In genomic region chr19:53851826-53852698, GRCm38 (mm10) we compare ENCODE assay signal across 9 mouse cellular contexts. TPM values are rescaled to one million over a fixed set of nuclear protein-coding genes. Genes with fewer than 3 reads are reported as not detected.
DNase-seq lines count a peak whose midpoint lies in the region; ATAC-seq lines count a peak whose summit lies in the region.
"Had no signal": no experiment of that assay in that cellular context is flagged by ENCODE, and none has a peak within 500 bp of the region (broad histone marks: within the 10 kb centered on the region; RNA-seq: fewer than 3 reads in every experiment).

No protein-coding gene starts in this region.

- H3K36me3 ChIP-seq in intestine, embryonic 15.5 days, result no peaks in the 10 kb centered on the region
- H3K36me3 ChIP-seq in intestine, embryonic 16.5 days (ENCODE audit: control insufficient read depth, insufficient read depth, low read length), result no peaks in the 10 kb centered on the region
- no peaks in the 10 kb centered on the region for H3K36me3 ChIP-seq in forebrain, embryonic 13.5 days (ENCODE audit: poor library complexity, severe bottlenecking)
- H3K36me3 ChIP-seq in midbrain, embryonic 11.5 days (ENCODE audit: control insufficient read depth, insufficient read depth, low read length), result no peaks in the 10 kb centered on the region

- no peak overlapping the region for H3K9ac ChIP-seq in intestine, embryonic 15.5 days
- H3K9ac ChIP-seq in intestine, embryonic 16.5 days (ENCODE audit: low read depth, low read length), result no peak overlapping the region
- no peak overlapping the region for H3K9ac ChIP-seq in forebrain, embryonic 13.5 days
- H3K9ac ChIP-seq in midbrain, embryonic 11.5 days (ENCODE audit: low read length), result no peak overlapping the region

- H3K9me3 ChIP-seq in intestine, embryonic 15.5 days, result no peaks in the 10 kb centered on the region
- H3K9me3 ChIP-seq in intestine, embryonic 16.5 days (ENCODE audit: control insufficient read depth, low read length), result no peaks in the 10 kb centered on the region
- no peaks in the 10 kb centered on the region for H3K9me3 ChIP-seq in forebrain, embryonic 13.5 days (replicated peaks)
- no peaks in the 10 kb centered on the region for H3K9me3 ChIP-seq in midbrain, embryonic 11.5 days (ENCODE audit: control insufficient read depth, low read length)

- 0 out of 2 replicates have a peak overlapping the region, but pooled peaks have one; percentile 51 for H3K27ac ChIP-seq in intestine, embryonic 15.5 days
- no peak overlapping the region for H3K27ac ChIP-seq in intestine, embryonic 16.5 days (ENCODE audit: low read length)
- H3K27ac ChIP-seq in forebrain, embryonic 13.5 days, result peak overlapping the region; percentile 97
- H3K27ac ChIP-seq in midbrain, embryonic 11.5 days (ENCODE audit: low read depth, low read length), result peak overlapping the region; percentile 46

- DNase-seq in cerebellum, adult 9-11 months, result peak; percentile 43
- DNase-seq in midbrain, embryonic 11.5 days (ENCODE audit: low spot score, missing footprints), result no peak
- no peak for DNase-seq in urinary bladder, postnatal 36 days (ENCODE audit: low spot score in 2 of 2)
- no peak for DNase-seq in frontal cortex, postnatal 14 days (ENCODE audit: low spot score in 2 of 2)
- DNase-seq: lung, postnatal 14 days had no signal

- H3K4me3 ChIP-seq in intestine, embryonic 15.5 days (replicated peaks), result no peak overlapping the region
- H3K4me3 ChIP-seq in intestine, embryonic 16.5 days (ENCODE audit: low read length), result no peak overlapping the region
- H3K4me3 ChIP-seq in forebrain, embryonic 13.5 days, result no peak overlapping the region
- no peak overlapping the region for H3K4me3 ChIP-seq in midbrain, embryonic 11.5 days (ENCODE audit: low read depth, low read length)

- H3K4me2 ChIP-seq in intestine, embryonic 15.5 days (replicated peaks), result no peak overlapping the region
- no peak overlapping the region for H3K4me2 ChIP-seq in intestine, embryonic 16.5 days (ENCODE audit: low read depth, low read length)
- H3K4me2 ChIP-seq in forebrain, embryonic 13.5 days, result peak overlapping the region; percentile 59
- H3K4me2 ChIP-seq in midbrain, embryonic 11.5 days, result no peak overlapping the region

- 90% methylated on average over 14 of the region's 14 CpGs for WGBS in intestine, embryonic 15.5 days
- WGBS in intestine, embryonic 16.5 days, result 80% methylated on average over 14 of the region's 14 CpGs
- WGBS in forebrain, embryonic 13.5 days, result 53% methylated on average over 14 of the region's 14 CpGs
- WGBS in midbrain, embryonic 11.5 days, result 81% methylated on average over 12 of the region's 14 CpGs

- peaks cover 29% of the 10 kb centered on the region for H3K4me1 ChIP-seq in intestine, embryonic 15.5 days (replicated peaks)
- H3K4me1 ChIP-seq in intestine, embryonic 16.5 days (ENCODE audit: control insufficient read depth, insufficient read depth, low read length), result peaks cover 12% of the 10 kb centered on the region
- peaks cover 73% of the 10 kb centered on the region for H3K4me1 ChIP-seq in forebrain, embryonic 13.5 days
- peaks cover 16% of the 10 kb centered on the region for H3K4me1 ChIP-seq in midbrain, embryonic 11.5 days (ENCODE audit: control insufficient read depth, insufficient read depth, low read length)

- no peaks in the 10 kb centered on the region for H3K27me3 ChIP-seq in intestine, embryonic 15.5 days (replicated peaks)
- no peaks in the 10 kb centered on the region for H3K27me3 ChIP-seq in intestine, embryonic 16.5 days (replicated peaks; ENCODE audit: control insufficient read depth, insufficient read depth, low read length)
- no peaks in the 10 kb centered on the region for H3K27me3 ChIP-seq in forebrain, embryonic 13.5 days
- no peaks in the 10 kb centered on the region for H3K27me3 ChIP-seq in midbrain, embryonic 11.5 days (ENCODE audit: control insufficient read depth, insufficient read depth, low read length)

- no peak for ATAC-seq in intestine, embryonic 15.5 days
- ATAC-seq in intestine, embryonic 16.5 days, result no peak
- ATAC-seq in forebrain, embryonic 13.5 days, result peak; percentile 33
- ATAC-seq in midbrain, embryonic 11.5 days (ENCODE audit: low FRiP score), result peak; percentile 66
- ATAC-seq in erythroid progenitor cell, adult 5-6 weeks (replicated peaks; ENCODE audit: low FRiP score, poor library complexity, severe bottlenecking), result no peak

RNA-seq across cellular contexts. Expression of gene Pdcd4, which starts 40.0 kb away (rescaled TPM):
- 65.1 and 73.7 TPM in 2 replicates for polyA plus RNA-seq in intestine, embryonic 15.5 days (2015; fragmentation: Nextera tagmentation; extraction: Ambion mirVana)
- polyA plus RNA-seq in intestine, embryonic 16.5 days (2015; fragmentation: Nextera tagmentation; extraction: Ambion mirVana), result 65.7 and 72.7 TPM in 2 replicates
- 110 and 115 TPM in 2 replicates for polyA plus RNA-seq in forebrain, embryonic 13.5 days (2015; fragmentation: Nextera tagmentation; extraction: Ambion mirVana)
- polyA plus RNA-seq in midbrain, embryonic 11.5 days (2014; fragmentation: Nextera tagmentation; extraction: Ambion mirVana), result 61.9 and 65.7 TPM in 2 replicates
- 44.0 and 45.4 TPM in 2 replicates for total RNA-seq in erythroid progenitor cell, adult 5-6 weeks (2015; ENCODE audit: low replicate concordance)
- total RNA-seq in erythroid progenitor cell, adult 5-6 weeks (2017; ENCODE audit: low replicate concordance), result 32.2 and 56.3 TPM in 2 replicates

Comparison
In these comparisons a context has a peak if more than half of its experiments do, and no peak if none do; other contexts are left out.
1. ATAC-seq: peak in forebrain, embryonic 13.5 days (single experiment) and midbrain, embryonic 11.5 days (single experiment); none in intestine, embryonic 15.5 days (single experiment), intestine, embryonic 16.5 days (single experiment) and erythroid progenitor cell, adult 5-6 weeks (single experiment).